Mouse (Mus musculus) gastrocnemius, adult 18-20 months (tissue): ENCODE data around the gene Pigq. TPM values are rescaled to one million over a fixed set of nuclear protein-coding genes. Genes with fewer than 3 reads are reported as not detected.

Source experiments
- DNase-seq: peaks from one replicate; pipeline ENCODE4 v3.0.0; 2021; ENCODE audit warnings: low spot score
- total RNA-seq, 2 experiments: library from RNA; stranded (reverse); gene quantifications; 2 replicates each; pipeline ENCODE4 v1.2.3; 2021

Pigq gene
- total RNA-seq, 2 experiments from 2014 or later, result 19.9 to 22.2 TPM

DNA sequence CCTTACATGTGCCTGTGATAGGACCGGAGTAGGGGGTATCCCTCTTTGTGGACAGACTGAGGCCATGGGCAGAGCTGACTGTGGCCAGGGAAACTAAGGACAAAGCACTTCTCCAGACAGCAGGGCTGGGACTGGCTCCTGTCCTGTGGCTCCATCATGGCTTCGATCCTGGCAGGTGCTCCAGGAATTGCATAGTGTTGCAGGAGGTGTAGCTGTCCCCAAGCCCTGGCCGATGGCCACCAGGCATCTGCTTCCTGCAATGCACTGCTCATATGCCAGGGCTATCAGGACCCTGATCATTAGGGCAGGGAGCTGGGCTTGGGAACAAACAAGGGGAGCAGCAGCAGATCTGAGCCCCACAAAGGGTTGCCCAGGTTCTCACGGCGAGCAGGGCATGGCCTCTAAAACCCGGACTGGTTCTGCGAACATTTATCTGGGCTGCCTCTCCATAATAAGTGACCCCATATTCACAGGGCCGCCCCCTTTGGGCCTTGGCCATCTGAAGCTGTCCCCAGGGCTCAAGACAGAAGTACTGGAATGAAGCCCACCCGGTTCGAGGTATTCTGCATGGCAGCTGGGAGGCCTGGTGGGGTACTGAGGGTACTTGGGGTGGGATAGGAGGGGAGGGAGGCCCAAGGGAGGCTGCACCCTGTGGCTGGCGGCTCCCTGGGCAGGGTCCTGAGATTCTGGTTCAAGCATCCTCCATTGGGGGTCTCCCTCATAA lies 14.2 kb upstream of the Pigq start:
- no peak for DNase-seq

DNA sequence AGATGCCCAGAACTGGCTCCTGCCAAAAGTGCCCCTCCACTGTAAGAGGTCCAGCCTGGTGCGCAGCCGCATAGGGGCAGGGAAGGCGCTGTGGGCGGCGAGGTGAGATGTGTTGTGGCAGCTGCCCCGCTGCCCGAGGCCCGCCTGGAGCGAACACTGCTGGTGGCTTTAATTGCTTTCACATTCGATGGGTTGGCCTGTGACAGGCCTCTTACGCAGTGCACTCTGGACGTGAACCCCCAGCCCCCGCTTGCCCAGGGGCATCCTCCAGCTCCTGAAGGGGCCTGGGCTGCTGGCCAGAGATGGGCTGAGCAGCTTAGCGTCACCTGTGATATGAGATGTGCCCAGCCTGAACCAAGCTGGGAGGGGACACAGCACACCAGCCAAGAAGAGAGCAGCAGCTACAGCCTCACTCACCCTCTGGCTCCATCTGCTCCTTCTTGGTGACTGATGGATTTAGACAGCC lies 12.9 kb upstream of the Pigq start:
- DNase-seq, result no peak

DNA sequence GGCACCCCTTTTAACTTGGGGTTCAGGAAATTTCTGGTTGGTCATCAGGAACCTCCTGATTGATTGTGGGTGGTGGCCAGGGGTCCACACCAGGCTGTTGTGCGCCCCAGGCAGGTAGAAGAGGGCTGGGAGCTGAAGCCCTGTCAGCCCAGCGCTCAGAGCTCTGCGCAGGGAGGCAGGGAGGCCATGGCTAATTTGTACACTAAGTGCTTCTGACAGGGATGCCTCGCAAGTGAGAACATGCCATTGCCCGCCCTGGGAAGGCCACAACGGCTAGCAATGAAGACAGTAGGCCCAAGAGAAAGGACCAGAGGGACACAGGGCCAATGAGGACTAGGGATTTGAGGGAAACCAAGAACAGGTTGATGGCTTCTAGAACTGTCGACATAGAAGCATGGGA lies 11.9 kb upstream of the Pigq start:
- no peak for DNase-seq

DNA sequence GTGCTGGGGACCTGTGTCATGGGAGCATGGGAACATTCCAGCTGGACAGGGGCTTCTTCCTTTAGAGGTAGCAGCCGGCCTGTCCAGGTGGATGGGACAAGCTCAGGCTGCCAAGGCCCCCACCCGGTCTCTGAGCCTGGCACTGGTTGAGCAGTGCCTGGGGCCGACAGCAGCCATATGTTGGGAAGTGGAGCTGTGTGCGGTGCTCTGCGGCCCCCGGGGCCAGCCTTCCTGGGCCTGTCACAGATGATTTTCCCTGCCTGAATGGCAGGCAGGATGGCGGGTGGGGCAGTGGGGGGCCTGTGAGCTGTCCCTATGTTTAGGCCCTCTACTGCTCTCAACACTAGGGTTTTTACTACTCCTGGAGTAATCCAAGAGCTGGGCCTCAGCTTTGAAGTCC lies 11.5 kb upstream of the Pigq start:
- no peak for DNase-seq

DNA sequence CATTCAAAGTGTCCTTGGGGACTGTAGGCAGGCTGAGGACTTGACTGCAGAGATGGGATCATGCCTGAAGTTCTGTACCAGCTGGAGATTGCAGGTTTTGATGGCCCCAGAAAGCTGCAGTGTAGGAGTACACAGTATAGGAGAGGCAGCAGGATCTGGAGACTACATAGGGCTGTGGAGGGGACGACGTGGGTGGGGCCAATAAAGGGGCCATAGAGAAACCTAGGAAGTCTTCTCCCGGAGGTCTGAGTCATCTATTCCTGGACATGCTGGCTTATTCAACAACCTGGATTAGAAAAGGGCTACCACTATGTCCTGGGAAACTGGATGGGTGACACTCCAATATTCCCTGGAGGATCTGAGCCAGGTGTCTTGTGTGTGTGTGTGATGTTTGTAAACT lies 11.0 kb upstream of the Pigq start:
- no peak for DNase-seq

DNA sequence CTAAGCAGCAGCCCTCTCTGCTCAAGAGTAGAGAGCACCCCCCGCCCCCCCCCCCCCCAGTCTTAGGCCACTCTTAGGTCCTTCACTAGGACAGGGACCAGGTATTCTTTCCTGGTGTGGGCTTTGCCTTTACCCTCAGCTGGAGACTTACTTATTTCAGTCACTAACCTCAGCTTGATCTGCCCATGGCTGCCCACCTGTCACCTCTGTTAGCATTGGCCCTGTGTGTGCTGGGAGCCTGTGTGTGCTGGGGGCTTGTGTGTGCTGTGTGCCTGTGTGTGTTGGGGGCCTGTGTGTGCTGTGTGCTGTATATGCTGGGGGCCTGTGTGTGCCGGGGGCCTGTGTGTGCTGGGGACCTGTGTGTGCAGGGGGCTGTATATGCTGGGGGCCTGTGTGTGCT lies 9.9 kb upstream of the Pigq start:
- no peak for DNase-seq

DNA sequence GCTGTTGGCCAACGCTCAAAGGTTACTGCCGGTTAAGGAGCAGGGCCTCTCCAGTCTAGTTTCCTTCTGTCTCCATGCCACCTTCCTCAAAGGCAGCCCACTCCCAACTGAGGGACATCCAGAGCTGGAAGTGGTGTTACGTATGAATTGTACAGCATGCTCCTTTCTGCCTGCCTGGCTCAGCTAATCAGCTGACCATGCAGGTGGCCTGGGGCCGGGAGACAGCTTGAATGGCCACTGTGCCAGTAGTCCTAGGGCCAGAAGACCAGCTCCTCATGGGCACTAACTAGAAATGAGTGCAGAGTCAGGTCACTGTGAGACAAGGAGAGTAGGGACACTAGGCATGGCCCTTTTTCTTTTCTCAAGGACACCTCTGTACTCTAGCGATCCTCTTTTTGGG lies 8.4 kb upstream of the Pigq start:
- no peak for DNase-seq

DNA sequence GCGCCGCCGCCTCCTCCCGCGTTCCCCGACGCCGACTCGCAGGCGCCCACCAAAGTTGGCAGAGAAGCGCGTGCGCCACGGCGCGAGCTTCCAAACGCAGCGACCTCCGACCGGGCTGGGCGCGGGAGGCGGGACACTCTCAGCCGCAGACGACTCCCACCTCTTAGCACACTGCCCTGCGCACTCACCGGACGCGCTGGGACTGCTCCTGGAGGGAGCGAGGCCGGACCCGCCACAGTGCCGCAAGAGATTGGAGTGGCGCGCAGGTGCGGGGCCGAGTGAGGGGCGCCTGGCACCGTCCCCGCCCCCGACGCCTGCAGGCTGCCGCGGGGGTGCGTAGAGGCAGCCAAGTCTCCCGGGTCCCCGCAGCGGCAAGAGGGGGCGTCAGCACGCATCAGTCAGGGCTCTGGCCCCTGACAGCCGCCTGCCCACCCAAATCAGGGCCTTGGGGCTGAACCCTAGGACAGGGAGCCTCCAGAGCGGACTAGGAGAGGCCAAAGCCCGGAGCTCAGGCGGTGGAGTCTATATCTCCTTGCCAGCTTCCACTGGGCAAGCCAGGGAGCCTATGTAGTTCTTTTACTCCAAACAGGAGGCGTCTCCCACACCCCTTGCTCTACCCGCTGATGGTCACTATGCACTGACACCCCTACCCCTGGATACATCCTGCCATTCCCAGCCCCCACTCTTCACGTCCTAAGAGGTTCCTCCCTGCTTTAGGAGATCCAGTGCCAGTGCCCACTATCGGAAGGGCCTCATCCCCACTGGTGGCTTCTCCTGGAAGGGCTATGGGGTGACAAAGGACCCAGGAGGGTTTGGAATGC lies 7.3 kb upstream of the Pigq start, which contains the start of gene A930017K11Rik:
A930017K11Rik (minus strand) TSS at position 763 of the 821 bp plus-strand sequence.
- no peak for DNase-seq

DNA sequence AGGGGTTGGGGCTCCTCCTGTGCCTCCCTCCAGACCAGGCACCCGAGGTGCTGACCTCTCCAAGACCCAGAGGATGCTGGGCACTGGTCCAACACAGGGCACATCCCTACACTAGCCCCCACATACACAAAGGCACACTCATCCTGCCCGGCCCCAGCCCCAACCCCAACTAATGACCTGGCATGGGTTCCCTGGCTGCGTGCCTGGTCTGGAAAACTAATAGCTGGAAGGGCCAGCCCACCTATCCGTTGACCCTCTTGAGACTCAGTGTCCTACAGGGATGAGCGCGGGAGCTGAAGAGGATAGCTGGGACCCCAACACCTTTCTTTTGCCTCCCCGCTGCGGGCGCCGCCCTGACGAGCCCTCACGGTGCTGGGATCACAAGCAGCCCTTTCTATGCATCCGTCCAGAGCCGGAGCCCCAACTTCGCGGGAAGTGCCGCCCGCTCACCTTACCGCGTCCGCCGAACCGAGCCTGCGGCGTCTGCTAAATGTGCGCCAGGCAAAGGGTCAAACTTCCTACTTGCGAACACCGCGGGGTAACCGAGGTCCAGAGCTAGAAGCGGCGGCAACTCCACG lies 6.6 kb upstream of the Pigq start:
- no peak for DNase-seq

DNA sequence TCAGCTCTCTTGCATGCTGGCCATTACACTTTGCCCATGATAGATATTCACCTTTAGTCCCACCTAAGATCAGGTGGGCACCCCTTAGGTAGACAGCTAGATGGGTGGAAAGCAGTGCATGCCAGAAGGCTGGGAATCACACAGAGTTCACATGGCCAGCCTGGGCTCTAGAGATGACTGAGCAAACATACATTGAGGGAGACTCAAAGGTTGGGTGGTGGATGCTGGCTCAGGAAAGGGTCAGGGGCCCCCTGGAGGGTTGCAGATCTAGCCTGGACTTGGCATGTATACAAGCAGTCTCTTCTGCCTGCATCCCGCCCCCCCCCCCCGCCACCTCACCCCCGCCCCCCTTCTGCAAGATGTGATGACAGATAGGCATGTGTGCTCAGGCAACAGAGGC lies 6.0 kb upstream of the Pigq start:
- no peak for DNase-seq

DNA sequence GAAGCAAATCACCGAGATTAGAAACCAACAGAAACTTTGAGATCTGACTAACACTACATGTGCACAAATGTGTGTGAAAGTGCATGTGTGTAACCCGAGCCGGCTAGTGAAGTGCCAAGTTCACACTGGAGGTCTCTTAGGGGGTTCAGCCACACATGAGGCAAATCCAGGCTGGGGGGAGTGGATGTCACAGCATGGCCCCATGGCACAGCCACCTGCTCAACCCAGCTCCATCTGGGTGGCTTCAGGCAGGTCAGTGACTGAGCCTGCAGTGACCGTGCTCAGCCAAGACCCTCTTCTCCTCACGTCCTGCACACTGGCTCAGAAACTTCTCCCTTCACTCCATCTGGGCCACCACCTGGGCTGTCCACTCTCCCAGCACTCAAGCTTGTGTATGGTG lies 5.2 kb upstream of the Pigq start:
- no peak for DNase-seq

DNA sequence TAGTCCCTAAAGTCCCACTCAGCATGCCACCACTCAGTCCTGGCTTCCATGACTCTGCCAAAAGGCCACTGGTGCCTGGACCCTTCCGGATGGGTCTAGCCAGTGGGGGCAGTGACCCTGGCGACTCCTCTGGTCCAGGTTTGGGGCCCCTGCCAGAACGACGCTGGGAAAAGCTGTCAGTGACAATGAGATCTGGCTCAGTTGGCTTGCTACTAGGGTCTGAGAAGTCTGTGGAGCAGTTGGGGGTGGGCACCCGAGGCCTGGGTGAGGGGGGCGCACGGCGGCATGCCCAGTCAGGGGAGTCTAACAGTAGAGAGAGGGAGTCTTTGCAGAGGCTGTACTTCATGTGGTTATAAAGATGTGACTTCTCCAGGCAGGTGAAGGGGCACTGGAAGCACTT lies 3.3 kb upstream of the Pigq start:
- no peak for DNase-seq

DNA sequence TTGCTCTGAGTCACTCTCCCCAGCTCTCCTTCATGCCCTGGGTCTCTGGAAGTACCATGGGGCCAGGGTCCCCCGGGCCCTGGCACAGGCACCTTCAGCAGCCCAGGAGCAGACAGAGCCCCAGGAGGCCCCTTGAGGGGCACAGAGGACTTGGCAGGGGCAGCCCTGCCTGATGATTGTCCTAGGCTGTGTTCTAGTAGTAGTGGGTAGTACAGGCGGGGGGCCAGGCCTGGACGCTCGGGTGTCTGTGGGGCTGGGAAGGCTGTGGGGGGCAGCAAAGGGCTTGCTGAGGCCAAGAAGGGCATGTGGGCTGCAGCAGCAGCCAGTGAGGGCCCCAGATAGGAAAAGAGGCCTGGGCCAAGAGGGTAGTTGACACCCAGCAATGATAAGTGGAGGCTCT lies 2.8 kb upstream of the Pigq start:
- DNase-seq, result no peak

DNA sequence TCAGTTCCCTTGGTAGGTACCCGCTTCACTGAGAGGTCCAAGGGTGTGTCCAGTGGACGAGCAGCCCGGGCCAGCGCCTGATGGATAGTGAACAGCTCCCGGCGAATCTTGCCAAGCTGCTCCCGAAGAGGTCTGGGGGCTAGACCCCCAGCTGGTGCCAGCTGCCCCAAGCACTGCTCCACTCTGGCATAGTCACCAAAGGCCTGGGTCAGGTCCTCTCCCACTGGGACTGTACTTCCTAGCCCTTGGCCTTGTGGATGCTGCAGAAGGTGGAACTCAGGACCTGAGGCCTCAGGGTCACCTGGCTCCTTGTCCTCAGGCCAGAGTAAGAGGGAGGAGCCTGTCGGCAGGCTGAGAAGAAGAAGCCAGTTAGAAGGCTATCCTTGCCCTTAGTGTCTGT lies 2.2 kb upstream of the Pigq start:
- no peak for DNase-seq

DNA sequence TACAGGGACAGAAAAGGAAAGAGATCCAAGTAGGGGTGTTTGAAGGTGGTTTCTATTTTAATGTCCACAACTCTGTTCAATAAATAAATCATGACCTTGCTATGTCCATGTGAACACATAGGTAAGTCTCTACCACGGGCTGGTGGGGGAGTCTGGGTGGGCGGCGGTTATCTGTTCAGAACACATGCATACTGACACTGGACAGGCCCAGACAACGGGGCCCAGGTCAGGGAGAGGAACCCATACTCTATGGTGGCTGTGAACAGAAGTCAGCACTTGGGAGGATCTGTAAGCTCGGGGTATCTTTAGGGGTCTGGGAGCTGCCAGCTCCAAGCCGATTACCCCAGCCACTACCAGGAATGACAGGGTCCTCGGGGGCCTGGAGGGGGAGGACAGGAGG lies 1.6 kb upstream of the Pigq start:
- no peak for DNase-seq

DNA sequence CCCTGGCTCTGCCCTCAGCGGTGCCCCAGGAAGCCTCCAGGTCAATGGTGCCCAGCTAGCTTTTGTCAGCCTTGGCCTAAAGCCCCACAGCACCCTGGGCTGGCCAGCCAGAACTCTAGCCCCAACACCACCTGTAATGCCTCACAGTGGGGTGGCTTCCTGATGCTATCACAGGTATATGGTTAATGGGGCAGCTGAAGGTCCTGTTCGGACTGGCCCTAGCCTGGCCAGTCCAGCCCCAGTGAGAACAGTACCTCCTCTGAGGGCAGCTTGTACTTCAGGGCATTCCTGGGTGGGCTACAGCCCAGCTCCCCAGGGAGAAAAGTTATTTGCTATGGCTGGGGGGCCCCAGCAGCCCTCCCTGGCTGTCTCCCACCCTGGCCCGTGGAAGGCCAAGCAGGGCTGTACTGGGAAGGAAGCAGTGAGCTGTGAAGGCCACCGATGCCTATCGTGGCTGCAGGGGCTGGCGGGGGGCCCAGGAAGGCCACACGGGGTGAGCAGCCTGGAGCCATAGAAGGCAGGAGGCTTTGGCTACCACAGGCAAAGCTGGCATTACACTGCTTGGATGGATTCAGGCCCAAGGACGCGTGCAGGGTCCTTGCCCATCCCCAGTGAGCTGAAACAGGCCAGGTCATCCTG lies 900 bp upstream of the Pigq start:
- no peak for DNase-seq

DNA sequence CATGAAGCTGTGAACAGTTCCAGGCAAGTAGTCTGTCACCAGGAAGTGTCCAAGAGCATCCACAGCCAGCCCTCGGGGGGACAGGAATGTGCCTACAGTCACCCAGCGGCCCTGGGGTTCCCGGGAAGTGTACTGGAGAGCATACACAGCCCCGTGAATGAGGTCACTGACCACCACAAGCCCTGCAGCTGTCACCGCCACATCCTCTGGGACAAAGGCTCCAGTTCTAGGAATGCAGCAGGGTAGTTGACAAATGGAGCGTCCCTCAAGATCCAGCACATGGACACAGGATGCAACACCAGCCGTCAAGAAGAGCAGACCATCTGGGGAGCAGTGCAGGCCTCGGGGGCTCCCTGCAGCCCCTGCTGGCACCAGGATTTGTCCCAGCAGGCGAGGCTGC lies 967 bp downstream of the Pigq start:
- no peak for DNase-seq

DNA sequence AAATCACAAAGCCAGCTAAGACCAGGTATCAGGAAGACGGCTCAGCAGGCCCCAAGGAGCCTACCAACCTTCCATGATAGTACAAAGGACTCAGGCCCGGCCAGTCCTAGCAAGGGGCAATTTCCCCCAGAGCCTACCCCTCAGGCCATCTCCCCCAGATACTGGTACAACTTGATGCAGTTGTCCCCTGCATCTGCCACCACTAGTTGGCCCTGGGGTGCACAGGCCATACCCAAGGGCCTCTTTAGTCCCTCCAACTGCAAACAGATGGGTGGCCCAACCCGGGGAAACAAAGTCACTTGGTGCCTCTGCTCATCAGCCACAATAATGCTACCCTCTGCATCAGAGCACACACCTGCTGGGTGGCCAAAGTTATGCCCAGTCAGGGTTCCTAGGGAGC lies 1.5 kb downstream of the Pigq start:
- DNase-seq, result no peak

DNA sequence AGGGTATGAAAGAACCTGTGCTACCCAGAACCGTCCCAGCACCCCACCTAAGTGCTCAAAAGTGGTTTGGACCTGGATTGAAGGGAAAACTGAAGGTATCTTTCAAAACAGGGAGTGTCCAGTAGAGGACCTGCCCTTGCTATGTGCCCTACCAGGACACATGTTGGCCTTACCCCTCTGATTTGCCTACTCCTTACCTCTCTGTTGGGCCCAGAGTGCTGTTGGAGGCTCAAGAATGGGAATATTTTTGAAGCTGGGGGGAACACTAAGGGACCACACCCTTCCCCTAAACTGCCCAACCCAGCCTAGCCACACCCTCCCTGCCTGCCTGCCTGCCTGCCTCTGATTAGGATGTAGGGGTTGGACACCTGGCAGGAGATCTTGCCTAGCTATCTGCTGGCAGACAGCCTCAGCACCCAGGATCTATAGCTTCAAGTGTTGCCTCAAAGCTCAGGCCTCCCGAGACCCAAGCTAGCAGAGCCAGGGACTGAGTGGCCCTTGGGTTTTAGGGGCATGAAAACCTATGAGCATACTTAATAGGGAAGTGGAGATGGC lies 2.1 kb downstream of the Pigq start:
- DNase-seq, result no peak

DNA sequence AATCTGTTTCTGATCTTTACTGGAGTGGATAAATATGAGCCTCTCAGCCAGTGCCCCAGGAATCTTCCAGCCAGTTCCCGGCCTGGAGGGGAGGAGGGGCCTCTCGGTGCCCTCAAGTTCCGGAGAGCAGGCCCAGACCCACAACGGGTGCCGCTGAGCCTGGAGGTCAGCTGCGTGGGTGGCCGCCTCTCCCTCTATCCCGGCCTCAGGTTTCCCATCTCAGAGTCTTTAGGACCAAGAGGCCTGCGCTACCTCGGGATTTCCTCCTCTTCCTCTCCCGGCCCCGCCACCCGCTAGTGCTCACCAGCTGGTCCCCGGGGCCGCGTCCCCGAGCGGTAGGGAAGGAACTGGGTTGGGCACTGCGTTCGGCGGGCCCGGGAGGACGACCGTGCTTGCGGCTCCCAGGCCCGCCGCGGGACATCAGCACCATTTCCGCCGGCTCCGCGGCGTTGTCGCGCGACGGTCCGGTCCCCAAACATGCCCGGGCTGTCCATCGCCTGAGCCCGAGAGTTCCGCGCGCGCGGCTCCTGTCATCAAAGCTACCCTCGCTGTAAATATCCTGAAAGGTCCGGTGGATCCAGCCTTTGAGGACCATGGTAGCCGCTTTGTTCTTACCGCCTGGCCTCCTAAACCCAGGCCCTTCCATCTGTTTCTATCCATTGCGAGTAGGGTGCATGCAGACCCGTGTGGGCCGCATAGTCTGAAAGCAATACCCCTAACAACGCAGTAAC lies 3.1 kb downstream of the Pigq start:
- DNase-seq, result peak; percentile 72

DNA sequence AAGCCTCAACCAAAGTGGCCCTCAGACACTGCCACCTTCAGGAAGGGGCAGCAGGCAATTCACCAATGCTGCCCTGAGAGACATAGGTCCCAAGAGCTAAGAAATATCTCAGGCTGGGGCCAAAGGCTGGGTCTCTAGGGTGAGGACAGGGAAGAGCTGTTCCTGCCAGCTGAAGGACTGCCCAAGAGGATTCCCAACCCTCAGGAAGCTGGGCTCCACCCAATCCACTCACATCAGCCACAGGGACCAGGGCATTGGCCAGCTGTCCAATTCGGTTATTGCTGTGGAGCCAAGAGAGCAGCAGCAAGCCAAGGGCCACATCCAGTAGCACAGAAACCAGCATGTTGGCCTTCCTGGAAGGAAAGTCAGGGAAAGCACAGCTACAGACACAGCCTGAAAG lies 10.2 kb downstream of the Pigq start:
- DNase-seq, result no peak
